Mouse (Mus musculus) urinary bladder, postnatal 4 days (tissue): ENCODE results near the gene Sumo2.
"Not testable (repeated sequence)": the region's sequence is repeated elsewhere in the genome, so short reads cannot be mapped to it uniquely, and the experiment has no call there.

ENCODE experiments used
- DNase-seq, 2 experiments: peaks; one replicate each; pipeline ENCODE4 v3.0.0; 2021 to 2022; ENCODE audit warnings: low spot score in 2 of 2

Gene Sumo2

DNA sequence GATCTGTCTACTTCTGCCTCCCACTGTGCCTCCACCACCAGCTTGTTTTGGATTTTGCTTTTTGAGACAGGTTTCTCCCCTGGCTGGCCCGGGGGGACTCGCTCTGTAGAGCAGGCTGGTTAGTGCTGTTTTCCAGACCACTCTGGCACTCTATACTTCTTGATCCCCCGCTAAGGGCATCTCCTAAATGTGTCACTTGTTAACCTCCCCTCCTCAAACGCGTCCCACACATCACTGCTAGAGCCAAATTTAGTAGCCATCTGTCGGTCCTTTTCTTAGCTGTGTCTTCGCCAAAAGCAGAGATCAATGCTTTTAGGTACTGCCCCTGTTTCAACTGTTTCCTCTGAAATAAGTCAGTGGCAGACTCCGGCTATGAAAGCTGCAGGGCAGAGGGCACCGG lies 17.4 kb downstream of the Sumo2 start:
- DNase-seq = no peak

DNA sequence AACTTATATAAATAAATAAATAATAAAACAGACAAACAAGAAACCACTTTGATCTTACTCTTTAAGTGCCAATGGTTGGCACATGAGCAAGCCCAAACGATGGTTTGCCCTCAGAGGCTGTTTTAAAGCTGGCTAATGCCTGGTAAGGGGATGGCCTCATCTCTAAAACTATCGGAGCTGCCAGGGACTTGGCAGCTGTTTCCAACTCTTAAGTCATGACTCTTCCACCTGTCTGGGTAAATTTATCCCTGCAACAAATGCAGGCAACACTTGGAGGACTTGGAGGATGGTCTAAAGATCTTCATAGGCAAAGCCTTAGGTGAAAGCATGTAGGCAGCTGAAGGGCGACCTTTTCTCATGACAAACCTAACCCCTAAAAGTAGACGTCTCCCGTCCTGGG lies 19.1 kb downstream of the Sumo2 start:
- DNase-seq = no peak

DNA sequence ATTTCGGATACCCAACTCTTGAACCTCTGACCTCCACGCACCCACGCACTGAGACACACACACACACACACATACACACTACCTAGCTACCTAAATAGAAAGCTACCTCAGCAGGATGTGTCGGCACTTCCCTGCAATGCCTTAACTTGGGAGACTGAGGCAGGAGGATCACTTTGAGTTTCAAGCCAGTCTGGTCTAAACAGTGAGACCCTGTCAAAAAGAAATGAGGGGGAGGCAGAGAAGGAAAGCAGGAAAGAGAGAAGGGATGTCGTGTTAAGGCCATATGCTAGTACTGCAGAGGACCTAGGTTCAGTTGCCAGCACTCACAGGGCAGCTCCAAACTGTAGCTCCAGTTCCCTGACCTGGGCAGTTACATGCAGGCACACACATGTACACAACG lies 21.1 kb downstream of the Sumo2 start:
- no peak for DNase-seq

DNA sequence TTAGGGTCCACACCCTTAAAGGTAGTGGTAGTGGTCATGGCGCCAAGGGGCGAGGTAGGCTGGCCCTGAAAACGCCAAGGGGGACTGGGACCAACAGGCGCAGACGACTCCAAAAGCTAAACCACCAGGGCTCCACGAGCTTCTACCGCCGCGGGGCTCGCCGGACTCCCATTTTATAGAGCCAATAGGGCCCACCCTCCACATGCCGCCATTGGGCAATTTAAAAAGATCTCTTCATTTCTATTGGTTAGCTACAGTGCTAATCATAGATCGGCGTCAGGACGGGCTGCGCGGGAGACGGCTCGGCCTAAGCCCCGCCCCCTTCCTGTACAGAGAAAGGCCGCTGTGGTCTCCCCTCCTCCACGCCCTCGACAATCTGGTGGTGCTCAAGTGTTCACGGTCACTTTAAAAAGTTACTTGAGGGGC lies 21.8 kb downstream of the Sumo2 start, which contains the start of gene Jpt1:
Jpt1 (minus strand) TSS at position 150 of the 426 bp plus-strand sequence.
- DNase-seq = peak; percentile 95

DNA sequence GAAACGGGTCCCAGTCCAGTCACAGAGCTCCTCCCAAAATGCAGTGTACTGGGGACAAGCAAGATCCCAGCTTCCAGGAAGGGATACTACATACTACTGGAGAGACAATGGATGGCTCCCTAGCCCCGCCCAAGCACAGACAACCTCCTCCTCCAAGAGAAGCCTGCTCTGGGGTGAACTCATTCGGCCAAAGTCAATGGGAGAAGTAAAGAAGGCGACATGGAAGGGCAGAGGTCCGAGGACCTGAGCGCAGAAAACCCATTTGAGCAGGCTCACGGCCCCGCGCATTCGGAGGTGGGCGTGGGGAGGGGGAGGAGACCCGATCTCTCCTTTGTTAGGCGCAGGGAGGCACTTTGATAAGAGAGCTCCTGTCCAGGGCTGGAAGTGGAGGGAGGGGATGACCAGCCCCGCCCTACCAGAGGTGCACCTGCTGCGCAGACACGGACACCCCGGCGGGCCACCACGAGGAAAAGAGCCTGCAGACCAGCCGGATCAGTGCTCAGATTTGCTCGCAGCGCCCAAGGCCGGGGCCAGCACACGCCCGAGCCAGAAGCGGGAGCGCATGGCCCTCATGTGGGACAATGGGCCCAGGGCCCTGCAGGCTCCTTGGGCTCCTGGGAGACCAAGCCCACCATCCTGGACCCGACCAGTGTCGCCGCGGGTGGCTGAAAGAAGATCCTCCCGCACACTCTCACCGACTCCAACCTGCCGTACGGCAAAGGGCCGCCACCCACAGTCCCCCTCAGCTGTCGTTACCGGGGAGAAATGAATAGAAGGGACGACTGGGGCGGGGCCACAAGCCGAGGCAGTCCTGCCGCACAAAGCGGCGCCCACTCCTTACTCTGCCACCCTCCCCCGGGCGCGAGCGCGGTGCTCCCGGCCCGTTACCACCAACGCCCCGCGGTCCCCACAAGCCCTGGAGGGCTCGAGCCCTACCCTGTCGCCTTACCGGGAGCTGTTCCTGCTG lies 22.5 kb downstream of the Sumo2 start:
- peak in 1 of 2 experiments; percentile 41 for DNase-seq

DNA sequence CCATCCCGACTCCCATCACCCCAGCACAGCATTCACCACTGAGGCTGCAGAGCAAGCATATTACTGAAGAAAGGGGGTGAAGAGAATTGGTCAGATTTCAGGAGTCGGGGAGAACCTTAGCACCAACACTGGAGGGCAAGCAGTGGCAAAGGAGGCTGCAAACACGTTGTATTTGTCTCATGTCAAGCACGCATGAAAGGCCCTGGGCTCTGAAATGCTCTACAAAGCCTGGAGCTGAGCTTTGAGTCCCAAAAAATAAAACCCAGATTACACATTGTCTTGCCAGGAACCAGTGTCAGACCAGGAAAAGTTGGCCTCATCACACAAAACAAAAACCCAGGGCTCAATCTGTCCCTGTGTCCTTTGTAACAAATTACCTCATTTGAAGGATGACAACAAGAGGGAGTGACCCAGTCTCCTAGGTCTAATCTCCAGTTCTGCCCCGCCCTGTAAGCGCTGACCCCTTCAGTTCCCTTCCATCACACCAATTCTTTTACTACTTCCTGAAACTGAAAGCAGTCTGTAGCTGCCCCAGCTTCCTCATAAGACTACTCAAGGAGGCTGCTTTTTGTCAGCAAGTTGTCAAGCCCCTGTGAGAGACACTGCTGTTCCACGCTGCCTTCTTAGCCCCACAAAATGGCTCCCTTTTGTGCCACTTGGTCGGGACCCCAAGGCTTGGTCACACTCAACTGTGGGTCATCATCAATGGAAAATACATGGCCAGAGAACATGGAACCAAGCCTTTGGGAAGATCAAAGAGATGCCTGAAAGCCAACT lies 23.5 kb downstream of the Sumo2 start:
- DNase-seq = no peak

DNA sequence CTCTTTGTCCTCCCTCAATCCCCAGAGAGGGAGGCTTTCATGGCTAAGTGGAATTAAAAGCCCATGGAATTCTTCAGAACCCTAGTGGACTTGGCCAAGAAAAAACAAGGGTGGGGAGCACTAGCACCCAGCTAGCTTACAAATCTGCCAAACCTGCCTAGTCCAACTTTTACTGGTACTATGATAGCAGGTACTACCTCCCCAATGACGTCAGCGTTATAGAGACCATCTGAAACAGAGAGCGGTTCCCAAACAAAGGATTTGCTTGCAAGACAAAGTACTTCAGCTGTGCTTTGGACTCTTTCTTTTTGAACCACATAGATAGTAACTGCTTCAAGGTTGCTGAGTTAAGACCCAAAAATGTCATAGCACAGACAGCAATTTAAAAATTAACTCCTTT lies 24.1 kb downstream of the Sumo2 start:
- DNase-seq = no peak

DNA sequence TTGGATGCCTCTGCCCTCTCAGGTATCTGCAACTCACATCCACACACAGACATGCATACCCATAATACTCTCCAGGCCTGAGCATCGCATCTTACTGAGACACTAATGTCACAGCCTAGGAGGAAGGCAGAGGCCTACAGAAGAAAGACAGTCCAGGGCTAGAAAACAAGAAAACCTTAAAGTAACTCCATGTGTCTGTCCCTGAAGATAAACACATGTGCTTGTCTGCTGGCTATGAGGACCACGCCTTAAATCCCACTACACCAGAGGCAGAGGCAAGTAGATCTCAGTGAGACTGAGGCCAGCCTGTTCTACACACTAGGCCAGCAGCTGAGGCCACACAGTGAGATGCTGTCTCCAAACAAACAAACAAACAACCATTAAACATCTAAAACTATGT lies 25.0 kb downstream of the Sumo2 start:
- no peak for DNase-seq

DNA sequence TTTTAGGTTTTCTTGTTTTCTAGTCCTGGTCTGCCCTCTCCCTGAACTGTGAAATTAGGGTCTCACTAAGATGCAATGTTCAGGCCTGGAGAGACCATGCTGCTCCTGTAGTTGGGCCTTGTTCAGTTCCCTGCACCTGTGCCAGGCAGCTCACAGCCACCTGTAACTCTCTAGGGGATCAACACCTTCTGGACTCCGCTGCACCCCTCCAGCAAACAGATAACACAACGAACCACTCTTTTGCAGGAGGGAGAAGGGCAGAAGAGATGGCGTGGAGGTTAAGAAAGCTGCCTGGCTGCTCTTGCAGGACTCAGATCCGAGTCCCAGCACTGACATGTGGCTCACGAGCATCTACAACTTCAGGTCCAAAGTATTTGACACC lies 25.6 kb downstream of the Sumo2 start:
- no peak for DNase-seq

DNA sequence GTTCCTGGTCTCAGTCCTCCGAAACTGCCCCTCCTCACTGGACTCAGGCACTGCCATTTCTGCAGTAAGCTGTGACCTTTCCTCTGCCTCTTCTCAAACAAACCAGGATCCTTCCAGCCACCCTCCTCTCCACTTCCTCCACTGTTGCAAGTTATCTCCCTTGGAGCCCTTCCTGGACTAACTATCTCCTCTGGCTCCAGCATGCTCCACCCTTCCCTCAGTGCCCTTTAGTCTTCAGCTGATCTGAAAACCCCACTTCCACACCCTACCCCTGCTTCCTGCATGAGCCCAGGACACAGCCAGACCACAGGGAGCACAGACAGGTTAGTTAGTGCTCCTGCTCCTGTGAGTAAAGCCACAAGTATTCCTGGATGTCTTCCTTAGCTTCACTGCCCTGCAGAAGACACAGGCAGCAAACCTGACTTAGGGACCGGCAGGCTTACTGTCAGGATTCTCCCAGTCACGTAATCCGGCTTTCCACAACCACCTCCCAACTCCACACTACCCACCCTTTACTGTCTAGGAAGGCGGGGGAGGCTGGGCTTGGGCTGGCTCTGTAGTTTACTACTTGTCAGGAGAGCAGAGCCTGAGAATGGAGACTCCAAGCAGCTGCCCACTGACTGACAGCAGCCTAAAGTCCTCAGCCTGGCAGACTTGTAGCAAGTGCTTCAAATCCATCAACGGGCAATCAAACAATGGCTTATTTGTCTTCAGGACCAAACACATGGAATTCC lies 26.1 kb downstream of the Sumo2 start:
- no peak for DNase-seq

DNA sequence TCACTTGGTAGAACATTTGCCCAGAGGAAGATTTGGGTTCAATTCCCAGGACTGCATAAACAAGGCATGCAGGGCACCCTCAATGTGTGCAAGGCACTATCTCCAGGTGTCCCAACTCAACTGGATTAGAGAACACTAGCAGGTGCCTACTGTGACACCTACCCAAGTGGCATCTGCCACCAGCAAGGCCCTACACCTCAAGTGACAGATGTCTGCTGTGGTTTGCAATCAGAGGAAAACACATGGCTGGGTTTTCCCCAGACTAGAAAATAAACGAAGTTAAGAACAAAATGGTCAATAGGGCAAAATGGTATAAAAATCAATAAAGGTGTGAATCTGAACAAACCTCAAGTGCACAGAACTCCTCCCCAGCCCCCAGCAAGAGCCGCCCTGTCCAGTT lies 28.0 kb downstream of the Sumo2 start:
- no peak for DNase-seq

DNA sequence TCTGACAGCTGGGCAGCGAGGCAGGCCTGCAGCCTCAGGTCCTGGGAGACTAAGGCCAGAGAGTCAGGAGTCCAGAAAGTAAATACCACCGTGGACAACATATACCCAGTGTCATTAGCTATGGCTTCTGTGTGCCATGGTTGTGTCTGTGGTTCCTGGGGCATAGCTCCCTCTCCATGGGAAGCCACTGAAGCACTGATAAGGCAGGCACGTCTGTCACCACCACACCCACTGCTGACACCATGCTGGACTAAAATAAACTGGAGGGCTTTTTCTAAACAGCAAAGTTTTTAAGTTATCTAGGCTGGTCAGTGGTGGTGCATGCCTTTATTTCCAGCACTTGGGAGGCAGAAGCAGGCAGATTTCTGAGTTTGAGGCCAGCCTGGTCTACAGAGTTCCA lies 29.5 kb downstream of the Sumo2 start:
- no peak for DNase-seq

DNA sequence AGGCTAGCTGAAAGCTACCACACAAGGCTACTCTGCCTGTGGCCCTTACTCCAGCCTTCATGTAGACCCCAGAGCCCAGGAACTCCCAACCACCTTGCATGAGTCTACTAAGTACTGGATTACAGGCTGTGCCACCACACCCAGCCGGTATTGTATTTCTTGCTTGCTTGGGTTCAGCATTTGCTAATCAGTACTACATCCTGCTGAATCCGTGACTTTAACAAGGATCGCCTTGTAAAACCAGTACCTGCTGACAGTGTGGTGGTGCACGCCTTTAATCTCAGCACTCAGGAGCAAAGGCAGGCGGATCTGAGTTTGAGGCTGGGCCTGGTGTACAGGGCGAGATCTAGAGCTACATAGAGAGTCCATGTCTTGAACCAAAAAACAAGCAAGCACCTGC lies 33.4 kb downstream of the Sumo2 start:
- no peak for DNase-seq

DNA sequence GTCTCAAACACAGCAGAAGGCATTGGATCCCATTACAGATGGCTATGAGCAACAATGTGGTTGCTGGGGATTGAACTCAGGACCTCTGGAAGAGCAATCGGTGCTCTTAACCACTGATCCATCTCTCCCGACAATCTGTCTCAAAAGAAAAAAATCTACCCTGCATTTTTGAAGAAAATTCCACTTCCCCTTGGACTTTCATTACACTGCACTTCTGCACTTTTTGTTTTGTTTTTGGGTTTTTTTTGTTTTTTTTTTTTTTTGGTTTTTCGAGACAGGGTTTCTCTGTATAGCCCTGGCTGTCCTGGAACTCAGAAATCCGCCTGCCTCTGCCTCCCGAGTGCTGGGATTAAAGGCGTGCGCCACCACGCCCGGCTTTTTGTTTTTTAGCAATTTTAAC lies 39.5 kb downstream of the Sumo2 start:
- DNase-seq = not testable (repeated sequence)

DNA sequence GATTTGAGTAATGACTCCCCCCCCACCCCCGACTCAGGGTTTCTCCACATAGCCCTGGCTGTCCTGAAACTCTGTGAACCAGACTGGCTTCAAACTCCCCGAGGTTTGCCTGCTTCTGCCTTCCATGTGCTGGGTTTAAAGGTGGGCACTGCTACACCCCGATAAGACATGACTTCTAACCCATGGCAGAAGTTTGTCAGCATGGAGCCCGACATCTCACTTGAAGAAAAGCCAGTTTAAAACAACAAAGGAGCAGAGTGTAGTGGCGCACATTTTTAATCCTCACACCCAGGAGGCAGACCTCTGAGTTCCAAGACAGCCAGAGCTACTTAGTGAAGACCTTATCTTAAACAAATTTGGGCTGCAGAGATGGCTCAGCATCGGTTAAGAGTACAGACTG lies 43.7 kb downstream of the Sumo2 start:
- DNase-seq = no peak

DNA sequence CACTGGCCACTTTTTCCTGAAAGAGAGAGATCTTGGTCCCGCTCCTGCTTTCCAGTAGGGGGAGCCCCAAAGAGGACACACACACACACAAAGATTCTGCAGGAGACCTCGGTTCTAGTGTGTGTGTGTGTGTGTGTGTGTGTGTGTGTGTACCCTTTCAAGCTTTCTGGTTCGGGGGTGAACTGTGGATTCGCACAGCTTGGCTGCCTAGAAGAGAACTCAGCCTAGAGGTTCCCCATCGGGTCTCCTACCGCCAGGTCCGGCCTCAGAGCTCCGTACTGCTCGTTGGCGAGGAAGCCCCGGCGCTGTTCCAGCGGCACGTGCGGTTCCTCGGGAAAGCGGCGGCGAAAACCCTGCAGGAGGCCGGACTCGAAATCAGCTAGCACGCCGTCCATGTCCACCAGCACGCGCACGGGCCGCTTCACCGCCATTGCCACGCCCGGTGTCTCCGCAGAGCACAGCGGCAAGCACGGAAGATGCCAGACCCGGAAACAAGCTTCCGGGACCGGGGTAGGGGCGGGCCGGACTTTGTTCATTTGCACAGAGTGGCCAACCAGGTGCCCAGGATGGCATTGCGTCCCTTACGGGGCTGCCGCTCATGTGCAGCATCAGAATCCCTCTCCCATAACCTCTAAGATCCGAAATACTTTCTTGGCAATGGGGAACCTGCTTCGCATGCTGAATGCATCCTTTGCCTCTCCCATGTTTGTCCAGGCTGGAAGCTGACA lies 44.6 kb downstream of the Sumo2 start, which contains the start of gene Nt5c:
Nt5c (minus strand) TSS at position 507 of the 728 bp plus-strand sequence.
- DNase-seq = peak; percentile 77 to 78

DNA sequence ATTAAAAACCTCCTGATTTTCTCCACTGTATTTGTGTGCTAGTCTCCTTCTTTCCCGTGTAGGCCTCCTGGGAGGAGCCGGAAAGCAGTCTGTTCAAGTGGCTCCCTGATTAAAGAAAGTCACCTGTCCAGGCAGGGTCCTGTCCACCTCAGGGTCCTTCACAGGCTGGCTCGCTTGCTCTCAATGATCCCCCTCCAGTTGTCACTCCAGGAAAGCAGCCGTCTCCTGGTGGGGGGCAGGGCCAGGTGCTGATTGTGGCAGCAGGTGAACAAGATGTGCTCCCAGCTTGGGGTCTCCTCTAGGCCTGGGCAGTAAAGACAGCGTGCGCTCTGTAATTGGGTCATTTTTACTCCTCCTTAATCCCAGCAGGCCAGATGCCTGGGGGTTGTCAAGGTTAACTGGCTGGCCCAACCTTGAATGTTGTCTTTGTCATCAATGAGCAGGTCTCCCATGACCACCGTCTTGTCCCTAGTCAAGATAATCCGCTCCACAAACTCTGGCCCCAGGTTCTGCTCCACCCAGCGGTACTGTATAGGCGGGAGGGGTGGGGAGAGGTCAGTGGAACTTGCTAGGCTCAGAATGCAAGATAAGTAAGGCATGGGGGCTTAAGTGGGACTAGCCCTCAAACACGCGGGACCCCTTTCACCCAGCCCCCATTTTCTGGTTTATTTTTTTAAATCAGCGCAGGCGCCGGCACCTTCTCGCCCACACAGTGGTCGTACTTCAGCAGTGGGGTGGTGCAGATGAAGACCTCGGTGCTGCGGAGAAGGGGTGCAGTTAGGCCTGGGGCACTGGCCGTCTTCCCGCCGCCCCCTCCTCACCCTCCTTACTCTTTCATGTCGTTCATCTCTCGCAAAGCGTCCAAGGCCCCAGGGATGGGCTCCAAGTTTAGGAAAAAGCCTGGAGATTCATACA lies 45.4 kb downstream of the Sumo2 start:
- DNase-seq = no peak

DNA sequence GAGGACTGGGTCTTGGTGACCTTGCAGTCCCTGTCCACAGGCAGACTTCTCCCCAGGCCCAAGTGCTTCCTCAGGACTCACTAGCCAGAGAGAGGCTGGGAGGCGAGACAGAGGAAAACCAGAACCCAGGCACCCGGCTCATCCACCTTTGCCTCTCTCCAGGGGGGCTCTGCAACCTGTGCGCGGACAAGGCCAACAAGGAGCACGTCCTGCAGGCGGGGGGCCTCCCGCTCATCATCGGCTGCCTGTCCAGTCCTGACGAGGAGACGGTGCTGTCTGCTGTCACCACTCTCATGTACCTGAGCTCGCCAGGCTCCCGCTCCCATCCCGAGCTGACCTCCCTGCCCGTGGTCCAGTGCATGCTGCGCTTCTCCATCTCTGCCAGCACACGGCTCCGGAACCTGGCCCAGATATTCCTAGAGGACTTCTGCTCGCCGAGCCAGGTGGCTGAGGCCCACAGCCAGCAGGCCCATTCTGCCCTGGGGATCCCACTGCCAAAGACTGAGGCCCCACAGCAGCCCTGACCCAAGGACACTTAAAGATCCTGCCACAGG lies 47.4 kb downstream of the Sumo2 start:
- no peak for DNase-seq

DNA sequence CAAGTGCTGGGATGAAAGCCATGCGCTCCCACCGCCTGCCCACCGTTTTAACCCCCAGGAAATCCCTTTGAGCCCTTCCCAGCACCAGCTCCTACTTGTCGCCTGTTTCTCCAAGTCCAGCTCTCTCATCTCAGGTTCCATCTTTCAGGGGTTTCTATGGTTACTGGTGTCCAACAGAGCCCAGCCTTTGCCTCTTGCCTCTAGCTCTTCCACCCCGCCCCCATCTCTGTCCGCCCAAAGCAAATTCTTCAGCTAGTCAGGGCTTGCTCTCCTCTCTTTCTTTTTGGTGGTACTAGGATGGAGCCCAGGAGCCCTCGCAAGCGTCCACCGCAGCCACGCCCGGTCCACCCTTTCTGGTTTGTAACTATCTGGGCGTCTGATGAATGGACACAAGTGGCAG lies 50.9 kb downstream of the Sumo2 start:
- DNase-seq = no peak

DNA sequence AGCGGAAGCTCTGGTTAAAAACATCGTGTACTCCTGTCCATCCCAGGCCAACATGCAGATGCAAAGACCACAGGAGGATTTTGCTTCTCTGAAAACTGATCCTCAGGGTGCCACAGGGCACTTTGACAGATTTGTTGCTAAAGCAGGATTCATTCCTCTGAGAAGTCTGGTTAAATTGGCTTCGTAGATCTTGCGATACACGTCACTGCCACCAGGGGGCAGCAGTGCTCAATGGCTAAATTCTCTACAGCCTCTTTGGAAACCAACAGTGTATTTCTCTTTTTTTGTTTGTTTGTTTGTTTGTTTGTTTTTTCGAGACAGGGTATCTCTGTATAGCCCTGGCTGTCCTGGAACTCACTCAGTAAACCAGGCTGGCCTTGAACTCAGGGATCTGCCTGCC lies 52.4 kb downstream of the Sumo2 start:
- DNase-seq = peak in 1 of 2 experiments; percentile 49
